In the genomic region with DNA sequence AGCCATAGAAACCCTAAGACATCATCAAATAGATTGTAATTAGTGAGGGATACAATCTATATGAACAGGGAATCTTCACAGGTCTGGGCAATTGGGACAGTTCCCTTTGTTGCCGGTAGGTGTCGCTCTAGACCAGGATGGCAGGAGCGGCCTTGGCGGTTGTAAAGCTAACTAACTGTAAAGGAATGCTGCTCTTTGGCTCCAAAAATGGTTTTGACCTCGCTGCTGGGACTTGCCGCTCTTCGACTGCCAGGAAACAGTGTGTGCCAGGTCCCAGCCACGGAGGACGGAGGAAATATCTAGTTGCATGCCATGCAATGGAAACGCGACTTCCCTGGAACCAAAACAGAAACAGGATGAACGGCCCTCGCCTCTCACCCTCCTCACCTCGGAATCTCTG, we compare ENCODE assay signal across 8 mouse cellular contexts. TPM values are rescaled to one million over a fixed set of nuclear protein-coding genes. Genes with fewer than 3 reads are reported as not detected.
DNase-seq lines count a peak whose midpoint lies in the region; ATAC-seq and TF ChIP-seq lines count a peak whose summit lies in the region.

No protein-coding gene starts in this region.

- 0 out of 2 replicates have a peak, but pooled peaks have one; percentile 49 for ATAC-seq in forebrain, embryonic 16.5 days
- ATAC-seq in lung, postnatal 0 days: peak; percentile 86

- no peak overlapping the region for H3K4me3 ChIP-seq in ES-E14 (ENCODE audit: insufficient read depth in 1 of 2, low read depth in 1 of 2, low read length in 2 of 2, poor library complexity in 1 of 2, severe bottlenecking in 1 of 2)
- no peak overlapping the region for H3K4me3 ChIP-seq in forebrain, embryonic 16.5 days (replicated peaks; ENCODE audit: low read length)
- H3K4me3 ChIP-seq in lung, postnatal 0 days (ENCODE audit: low read depth, low read length): no peak overlapping the region

- H3K4me2 ChIP-seq in forebrain, embryonic 16.5 days (ENCODE audit: low read length): no peak overlapping the region
- H3K4me2 ChIP-seq in lung, postnatal 0 days (replicated peaks; ENCODE audit: low read depth, low read length): peak overlapping the region; percentile 40

- H3K27me3 ChIP-seq in forebrain, embryonic 16.5 days (replicated peaks; ENCODE audit: control insufficient read depth, insufficient read depth, low read length): no peaks in the 10 kb centered on the region
- no peaks in the 10 kb centered on the region for H3K27me3 ChIP-seq in lung, postnatal 0 days (replicated peaks; ENCODE audit: insufficient read depth, low read length)

- intact Hi-C loops in heart, postnatal 36 days (cut with DNase I): loop anchor here (1.0 to 5.0 kb wide), 5 partner anchors 56 to 240 kb away; a partner anchor contains a TSS

- H3K36me3 ChIP-seq in ES-E14 (ENCODE audit: control insufficient read depth, insufficient read depth, low read length, poor library complexity, severe bottlenecking): no peaks in the 10 kb centered on the region
- no peaks in the 10 kb centered on the region for H3K36me3 ChIP-seq in forebrain, embryonic 16.5 days (ENCODE audit: control insufficient read depth, insufficient read depth)
- H3K36me3 ChIP-seq in lung, postnatal 0 days (ENCODE audit: insufficient read depth, low read length): no peaks in the 10 kb centered on the region

- WGBS in forebrain, embryonic 16.5 days: 17% methylated on average over 14 of the region's 14 CpGs
- 11% methylated on average over 14 of the region's 14 CpGs for WGBS in lung, postnatal 0 days

- peak; percentile 79 for DNase-seq in ES-E14 (ENCODE audit: low read depth, low spot score)
- DNase-seq in cerebellum, adult 11 months: peak; percentile 83
- DNase-seq in heart, postnatal 36 days: peak; percentile 87 to 91
- peak; percentile 56 to 86 for DNase-seq in layer of hippocampus, adult 8-10 months (ENCODE audit: low spot score in 2 of 2)
- DNase-seq in lung, postnatal 0 days (ENCODE audit: low spot score): peak; percentile 94
- DNase-seq in retina, postnatal 1 day: peak; percentile 83
- DNase-seq in urinary bladder, adult 18-20 months (ENCODE audit: low spot score in 2 of 2): peak; percentile 79

- H3K9ac ChIP-seq in ES-E14 (ENCODE audit: insufficient read depth, low read depth, low read length, poor library complexity, severe bottlenecking): no peak overlapping the region
- no peak overlapping the region for H3K9ac ChIP-seq in forebrain, embryonic 16.5 days (replicated peaks; ENCODE audit: low read depth, low read length)
- no peak overlapping the region; the same call in 1 of the 2 replicates for H3K9ac ChIP-seq in lung, postnatal 0 days (replicated peaks; ENCODE audit: low read depth)

- peak; percentile 100 for TF ChIP-seq CTCF in lung, postnatal 0 days (IDR thresholded peaks at IDR 0.05)

- H3K9me3 ChIP-seq in ES-E14 (ENCODE audit: control insufficient read depth, insufficient read depth, low read depth, low read length): no peaks in the 10 kb centered on the region
- no peaks in the 10 kb centered on the region for H3K9me3 ChIP-seq in forebrain, embryonic 16.5 days (ENCODE audit: control insufficient read depth, low read length)
- H3K9me3 ChIP-seq in lung, postnatal 0 days (ENCODE audit: low read length): no peaks in the 10 kb centered on the region

- in situ Hi-C loops in ES-E14 (cut with MboI; ENCODE audit: low sequenced_read_pairs in 2 of 2, unreplicated experiment in 2 of 2): no loop called here

- TF ChIP-seq EP300 in lung, postnatal 0 days (IDR thresholded peaks at IDR 0.05): peak; percentile 49; the same call in 1 of the 2 replicates

- H3K4me1 ChIP-seq in ES-E14 (ENCODE audit: control insufficient read depth in 2 of 2, insufficient read depth in 2 of 2, low read length in 2 of 2, poor library complexity in 1 of 2): no peaks in the 10 kb centered on the region
- H3K4me1 ChIP-seq in forebrain, embryonic 16.5 days (replicated peaks; ENCODE audit: control insufficient read depth, insufficient read depth, low read length): no peaks in the 10 kb centered on the region
- H3K4me1 ChIP-seq in lung, postnatal 0 days (ENCODE audit: insufficient read depth, low read depth, low read length): peaks cover 3% of the 10 kb centered on the region; the same call in 1 of the 2 replicates

- H3K27ac ChIP-seq in ES-E14 (ENCODE audit: insufficient read depth, low read depth, low read length, poor library complexity, severe bottlenecking): no peak overlapping the region
- H3K27ac ChIP-seq in forebrain, embryonic 16.5 days (ENCODE audit: low read length): no peak overlapping the region
- H3K27ac ChIP-seq in lung, postnatal 0 days (ENCODE audit: low read length): peak overlapping the region; percentile 63; the same call in 1 of the 2 replicates

TF ChIP-seq in ES-E14, 5 proteins besides CTCF, POLR2A, EP300 and RAD21:
- TF ChIP-seq MAFK (IDR thresholded peaks at IDR 0.05; ENCODE audit: insufficient read depth, low read depth, low read length): no peak
- peak; percentile 91 for TF ChIP-seq ZC3H11A (IDR thresholded peaks at IDR 0.05; ENCODE audit: borderline replicate concordance, low read depth, low read length)

RNA-seq across cellular contexts. Expression of a gene that starts 14.2 kb away (rescaled TPM):
- 16.3 and 24.4 TPM in 2 replicates for total RNA-seq in ES-E14 (2012; rRNA removed)
- 188 and 194 TPM in 2 replicates for polyA plus RNA-seq in forebrain, embryonic 16.5 days (2015; fragmentation: Nextera tagmentation; extraction: Ambion mirVana)
- total RNA-seq in heart, postnatal 36 days (2021): 100 to 1,000 TPM; 102 to 110 TPM
- total RNA-seq in layer of hippocampus, adult 8-10 months (2022): 100 to 1,000 TPM; 179 to 220 (median 196) TPM
- 62.8 and 75.9 TPM in 2 replicates for polyA plus RNA-seq in lung, postnatal 0 days (2015; fragmentation: Nextera tagmentation; extraction: Ambion mirVana)

RNA-seq across cellular contexts. Expression of a gene that starts 42.6 kb away (rescaled TPM):
- 17.7 and 32.1 TPM in 2 replicates for total RNA-seq in ES-E14 (2012; rRNA removed)
- polyA plus RNA-seq in forebrain, embryonic 16.5 days (2015; fragmentation: Nextera tagmentation; extraction: Ambion mirVana): 29.1 and 29.8 TPM in 2 replicates
- total RNA-seq in heart, postnatal 36 days (2021): 100 to 1,000 TPM in 1 of 2 experiments, 10 to 100 TPM in 1; 92.3 to 101 TPM
- 10 to 100 TPM; 49.7 to 64.2 (median 52.3) TPM for total RNA-seq in layer of hippocampus, adult 8-10 months (2022)
- 17.0 and 19.4 TPM in 2 replicates for polyA plus RNA-seq in lung, postnatal 0 days (2015; fragmentation: Nextera tagmentation; extraction: Ambion mirVana)
